In the genomic region with DNA sequence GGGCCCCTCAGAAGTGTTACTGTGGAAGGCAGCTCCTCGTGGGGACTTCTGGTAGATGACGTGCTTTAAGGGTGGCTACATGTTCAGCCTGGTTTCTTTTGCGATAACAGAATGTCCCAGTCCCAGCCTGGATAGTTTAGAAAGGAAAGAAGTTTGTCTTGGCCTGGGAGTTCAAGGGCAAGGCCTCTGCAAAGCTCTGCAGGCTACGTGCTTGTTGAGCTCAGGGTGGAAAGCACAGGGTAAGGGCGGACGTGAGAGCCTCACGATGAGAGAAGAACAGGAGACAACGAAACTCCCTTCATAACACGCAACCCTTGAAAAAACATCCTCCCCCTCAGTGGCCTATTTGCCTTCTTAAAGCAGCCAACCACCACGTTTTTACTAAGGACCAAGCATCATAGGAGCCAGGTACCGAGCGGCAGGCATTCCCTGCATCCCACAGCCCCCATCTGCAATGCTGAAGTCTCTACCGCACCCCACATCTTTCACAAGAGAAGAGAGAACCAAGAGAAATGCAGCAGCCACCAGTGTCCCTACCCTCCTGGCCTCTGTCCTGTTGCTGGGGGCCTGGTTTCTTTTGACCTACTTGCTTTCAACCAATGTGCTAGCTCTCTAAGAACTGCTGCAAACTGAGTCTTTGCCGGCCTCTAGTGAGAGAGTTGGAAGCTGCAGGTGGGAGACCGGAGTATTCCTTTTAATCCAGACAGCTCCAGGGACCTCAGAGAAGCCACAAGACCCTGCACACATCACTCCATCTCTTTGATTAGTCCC, we compare ENCODE assay signal across 9 mouse cellular contexts. TPM values are rescaled to one million over a fixed set of nuclear protein-coding genes. Genes with fewer than 3 reads are reported as not detected.
A peak's percentile ranks its signal among the peaks of the same experiment; 100 is the strongest.
DNase-seq lines count a peak whose midpoint lies in the region; ATAC-seq and TF ChIP-seq lines count a peak whose summit lies in the region.
"Had no signal": no experiment of that assay in that cellular context is flagged by ENCODE, and none has a peak within 500 bp of the region (broad histone marks: within the 10 kb centered on the region; RNA-seq: fewer than 3 reads in every experiment).

No protein-coding gene starts in this region.

- peak; percentile 65 for TF ChIP-seq CTCF in intestine, postnatal 0 days (IDR thresholded peaks at IDR 0.05; ENCODE audit: low read depth)

- no peak overlapping the region for H3K9ac ChIP-seq in intestine, postnatal 0 days (ENCODE audit: low read depth, low read length)
- H3K9ac ChIP-seq: embryonic facial prominence, embryonic 15.5 days had no signal

- peak; percentile 63 for DNase-seq in NIH3T3 (ENCODE audit: low read depth)
- peak; percentile 70 to 75 for DNase-seq in adrenal gland, postnatal 36 days
- DNase-seq in frontal cortex, postnatal 14 days (ENCODE audit: low spot score in 2 of 2): peak; percentile 26 to 28
- no peak for DNase-seq in limb, embryonic 10.5 days (ENCODE audit: low spot score)
- peak; percentile 71 to 73 for DNase-seq in right cerebral cortex, postnatal 10 days (ENCODE audit: low spot score in 2 of 2)
- DNase-seq in spleen, adult 18-20 months: no peak

- H3K4me1 ChIP-seq in intestine, postnatal 0 days (replicated peaks; ENCODE audit: control insufficient read depth, insufficient read depth, low read length): no peaks in the 10 kb centered on the region
- no peaks in the 10 kb centered on the region for H3K4me1 ChIP-seq in limb, embryonic 10.5 days
- H3K4me1 ChIP-seq: embryonic facial prominence, embryonic 15.5 days had no signal

- H3K4me3 ChIP-seq in intestine, postnatal 0 days (ENCODE audit: low read depth, low read length): no peak overlapping the region
- no peak overlapping the region for H3K4me3 ChIP-seq in limb, embryonic 10.5 days
- H3K4me3 ChIP-seq: embryonic facial prominence, embryonic 15.5 days had no signal

- H3K27ac ChIP-seq in intestine, postnatal 0 days (ENCODE audit: low read depth, low read length): no peak overlapping the region
- 0 out of 2 replicates have a peak overlapping the region, but pooled peaks have one; percentile 7 for H3K27ac ChIP-seq in limb, embryonic 10.5 days
- H3K27ac ChIP-seq: embryonic facial prominence, embryonic 15.5 days; macrophage had no signal

- no peak for ATAC-seq in intestine, postnatal 0 days

- no peaks in the 10 kb centered on the region for H3K36me3 ChIP-seq in intestine, postnatal 0 days (ENCODE audit: control insufficient read depth, insufficient read depth)
- H3K36me3 ChIP-seq in limb, embryonic 10.5 days: no peaks in the 10 kb centered on the region
- H3K36me3 ChIP-seq: embryonic facial prominence, embryonic 15.5 days had no signal

- 71% methylated on average over 15 of the region's 15 CpGs for WGBS in intestine, postnatal 0 days
- 62% methylated on average over 15 of the region's 15 CpGs for WGBS in limb, embryonic 10.5 days

- no peaks in the 10 kb centered on the region for H3K27me3 ChIP-seq in intestine, postnatal 0 days (replicated peaks; ENCODE audit: control insufficient read depth, insufficient read depth, low read length)
- no peaks in the 10 kb centered on the region for H3K27me3 ChIP-seq in limb, embryonic 10.5 days (ENCODE audit: low read depth, poor library complexity, severe bottlenecking)
- H3K27me3 ChIP-seq: embryonic facial prominence, embryonic 15.5 days had no signal

- H3K9me3 ChIP-seq in intestine, postnatal 0 days (ENCODE audit: control insufficient read depth): no peaks in the 10 kb centered on the region
- H3K9me3 ChIP-seq in limb, embryonic 10.5 days (replicated peaks): no peaks in the 10 kb centered on the region
- H3K9me3 ChIP-seq: embryonic facial prominence, embryonic 15.5 days had no signal

- H3K4me2 ChIP-seq in intestine, postnatal 0 days (replicated peaks; ENCODE audit: low read depth): no peak overlapping the region
- H3K4me2 ChIP-seq: embryonic facial prominence, embryonic 15.5 days had no signal

RNA-seq across cellular contexts. Expression of gene Efhd1, which starts 28.4 kb away (rescaled TPM):
- total RNA-seq in adrenal gland, postnatal 36 days (2021): 100 to 1,000 TPM; 317 to 479 TPM
- 2.1 and 3.0 TPM in 2 replicates for polyA plus RNA-seq in intestine, postnatal 0 days (2015; fragmentation: Nextera tagmentation; extraction: Ambion mirVana)
- 0.10 and 0.11 TPM in 2 replicates for polyA plus RNA-seq in limb, embryonic 10.5 days (2016; fragmentation: Nextera tagmentation; extraction: Ambion mirVana)

RNA-seq across cellular contexts. Expression of gene Gigyf2, which starts 34.2 kb away (rescaled TPM):
- total RNA-seq in adrenal gland, postnatal 36 days (2021): 10 to 100 TPM; 88.7 to 92.7 TPM
- 21.0 and 21.4 TPM in 2 replicates for polyA plus RNA-seq in intestine, postnatal 0 days (2015; fragmentation: Nextera tagmentation; extraction: Ambion mirVana)
- polyA plus RNA-seq in limb, embryonic 10.5 days (2016; fragmentation: Nextera tagmentation; extraction: Ambion mirVana): 45.2 and 49.1 TPM in 2 replicates

Comparison
In these comparisons a context has a peak if more than half of its experiments do, and no peak if none do; other contexts are left out.
1. DNase-seq: peak in NIH3T3 (single experiment), adrenal gland, postnatal 36 days (2 of 2), frontal cortex, postnatal 14 days (2 of 2) and right cerebral cortex, postnatal 10 days (2 of 2); none in limb, embryonic 10.5 days (single experiment) and spleen, adult 18-20 months (0 of 2).